Mouse (Mus musculus) heart, adult 2 months (tissue): ENCODE data around the gene Rnaseh1.

ENCODE experiments used
- CTCF ChIP-seq: fragments of 200-600 bp; IDR thresholded peaks from 2 replicates; pipeline ENCODE4 v1.8.1; 2022; ENCODE audit warnings: antibody characterized with exemption, mild to moderate bottlenecking, moderate library complexity
- POLR2A ChIP-seq: fragments of 200-500 bp; IDR thresholded peaks from 2 replicates; pipeline ENCODE4 v1.6.1; 2011; ENCODE audit warnings: mild to moderate bottlenecking, low read depth, low read length, control low read depth; ENCODE audit not compliant: insufficient read depth

- no peak for TF ChIP-seq CTCF
- TF ChIP-seq POLR2A = no peak
Observed at GRCm38 (mm10) chr12:28688996-28689395, 39.6 kb downstream of the Rnaseh1 start.
